Mouse (Mus musculus) lung, postnatal 0 days (tissue): ENCODE measurements at regions not wholly inside any gene's neighbourhood (a gene's known extent, or its start where the extent isn't known, plus 50 kb on each side); places are given as distances from the start of the nearest gene placed in this dataset.

Source experiments
- ATAC-seq: fragments of 200-750 bp; cut with Nextera tagmentation; 2 replicates; pipeline ENCODE4 v1.8.0; 2017; ENCODE audit warnings: moderate library complexity
- DNase-seq: peaks from one replicate; pipeline ENCODE4 v3.0.0-alpha.2; 2016; ENCODE audit warnings: low spot score
- H3K27ac ChIP-seq: fragments of 300-500 bp; sonication (generic); 2 replicates; pipeline ENCODE4 v1.5.1; 2014; ENCODE audit warnings: antibody characterized with exemption, mild to moderate bottlenecking, low read length, mixed read lengths
- H3K27me3 ChIP-seq: fragments of 300-500 bp; sonication (generic); replicated peaks from 2 replicates; pipeline ENCODE4 v1.6.1; 2014; ENCODE audit warnings: low read length, mixed read lengths; ENCODE audit not compliant: insufficient read depth
- H3K36me3 ChIP-seq: fragments of 300-500 bp; sonication (generic); 2 replicates; pipeline ENCODE4 v1.6.1; 2014; ENCODE audit warnings: low read length, mixed read lengths; ENCODE audit not compliant: insufficient read depth
- H3K4me1 ChIP-seq: fragments of 300-500 bp; sonication (generic); 2 replicates; pipeline ENCODE4 v1.6.1; 2014; ENCODE audit warnings: antibody characterized with exemption, low read depth, low read length, mixed read lengths; ENCODE audit not compliant: insufficient read depth
- H3K4me2 ChIP-seq: fragments of 300-500 bp; sonication (generic); replicated peaks from 2 replicates; pipeline ENCODE4 v1.6.1; 2014; ENCODE audit warnings: low read depth, mild to moderate bottlenecking, low read length, moderate library complexity, mixed read lengths
- H3K4me3 ChIP-seq: fragments of 300-500 bp; sonication (generic); 2 replicates; pipeline ENCODE4 v1.5.1; 2014; ENCODE audit warnings: low read depth, low read length
- H3K9ac ChIP-seq: fragments of 300-500 bp; sonication (generic); replicated peaks from 2 replicates; pipeline ENCODE4 v1.6.1; 2014; ENCODE audit warnings: low read depth, mild to moderate bottlenecking
- H3K9me3 ChIP-seq: fragments of 300-500 bp; sonication (generic); 2 replicates; pipeline ENCODE4 v1.6.1; 2016; ENCODE audit warnings: low read length, mixed read lengths
- CTCF ChIP-seq: IDR thresholded peaks from 2 replicates; pipeline ENCODE4 v1.5.1; 2016; ENCODE audit warnings: antibody characterized with exemption, mild to moderate bottlenecking
- EP300 ChIP-seq: IDR thresholded peaks from 2 replicates; pipeline ENCODE4 v1.6.1; 2016; ENCODE audit warnings: antibody characterized with exemption, mild to moderate bottlenecking, control low read depth
- WGBS: fragments of 180-500 bp; shearing (Covaris S2); extraction: QIAGEN DNeasy Blood & Tissue Kit; methylation state at CpG from one replicate; pipeline ENCODE4 v1.1.7; 2014; 5-methylcytosine and 5-hydroxymethylcytosine counted together

GRCm38 (mm10) chr1:152217404-152217803, 127.5 kb upstream of the 1700025G04Rik start:
- no peaks in the 10 kb centered on the region for H3K27me3 ChIP-seq
- H3K4me1 ChIP-seq = no peaks in the 10 kb centered on the region
- peak; percentile 67 for DNase-seq
- no peak overlapping the region for H3K4me2 ChIP-seq
- H3K36me3 ChIP-seq = no peaks in the 10 kb centered on the region
- H3K4me3 ChIP-seq = no peak overlapping the region
- WGBS = 17% methylated on average over 4 of the region's 4 CpGs
- TF ChIP-seq EP300 (no peak), CTCF (no peak)
- peak; percentile 46; the same call in 1 of the 2 replicates for ATAC-seq
- H3K9ac ChIP-seq = no peak overlapping the region
- H3K9me3 ChIP-seq = no peaks in the 10 kb centered on the region
- H3K27ac ChIP-seq = no peak overlapping the region

- 67% methylated on average over 2 of the region's 2 CpGs for WGBS
- no peaks in the 10 kb centered on the region for H3K9me3 ChIP-seq
- ATAC-seq (no peak), DNase-seq (no peak)
- no peak overlapping the region for H3K27ac ChIP-seq
- no peak for TF ChIP-seq EP300
- no peaks in the 10 kb centered on the region for H3K4me1 ChIP-seq
- no peaks in the 10 kb centered on the region for H3K27me3 ChIP-seq
- H3K4me3 ChIP-seq = no peak overlapping the region
- H3K4me2 ChIP-seq = no peak overlapping the region
- no peak overlapping the region for H3K9ac ChIP-seq
- H3K36me3 ChIP-seq = no peaks in the 10 kb centered on the region
Measured at GRCm38 (mm10) chr1:152214376-152214775, 124.5 kb upstream of the 1700025G04Rik start.

- ATAC-seq = no peak
- no peak for TF ChIP-seq CTCF
- TF ChIP-seq EP300 = no peak
- Histone ChIP-seq H3K4me2 (no peak overlapping the region), H3K27me3 (no peaks in the 10 kb centered on the region), H3K36me3 (no peaks in the 10 kb centered on the region), H3K27ac (no peak overlapping the region), H3K4me3 (no peak overlapping the region), H3K4me1 (no peaks in the 10 kb centered on the region), H3K9me3 (no peaks in the 10 kb centered on the region), H3K9ac (no peak overlapping the region)
- WGBS = 49% methylated on average over 2 of the region's 2 CpGs
- no peak for DNase-seq
Measured at GRCm38 (mm10) chr1:152203187-152203586, 113.3 kb upstream of the 1700025G04Rik start.

- no peak overlapping the region for H3K27ac ChIP-seq
- no peak for DNase-seq
- H3K27me3 ChIP-seq = no peaks in the 10 kb centered on the region
- no peak overlapping the region for H3K9ac ChIP-seq
- no peaks in the 10 kb centered on the region for H3K36me3 ChIP-seq
- no peaks in the 10 kb centered on the region for H3K9me3 ChIP-seq
- H3K4me1 ChIP-seq = no peaks in the 10 kb centered on the region
- H3K4me2 ChIP-seq = no peak overlapping the region
- 55% methylated on average over 6 of the region's 6 CpGs for WGBS
- H3K4me3 ChIP-seq = no peak overlapping the region
- TF ChIP-seq EP300 = no peak
- TF ChIP-seq CTCF = no peak
- no peak for ATAC-seq
Measured at GRCm38 (mm10) chr1:152188700-152189099, 98.8 kb upstream of the 1700025G04Rik start.

GRCm38 (mm10) chr1:152184956-152185355, 95.0 kb upstream of the 1700025G04Rik start:
- whole genome bisulfite sequencing = 73% methylated on average over 3 of the region's 3 CpGs
- TF ChIP-seq CTCF = no peak
- TF ChIP-seq EP300 = no peak
- H3K9ac ChIP-seq = no peak overlapping the region
- no peaks in the 10 kb centered on the region for H3K9me3 ChIP-seq
- H3K36me3 ChIP-seq = no peaks in the 10 kb centered on the region
- H3K4me1 ChIP-seq = no peaks in the 10 kb centered on the region
- no peak overlapping the region for H3K4me2 ChIP-seq
- no peak for DNase-seq
- H3K4me3 ChIP-seq = no peak overlapping the region
- H3K27me3 ChIP-seq = no peaks in the 10 kb centered on the region
- H3K27ac ChIP-seq = no peak overlapping the region
- ATAC-seq = no peak

GRCm38 (mm10) chr1:152176267-152176970, 86.5 kb upstream of the 1700025G04Rik start:
- ATAC-seq = no peak
- no peak for TF ChIP-seq CTCF
- no peak for TF ChIP-seq EP300
- no peaks in the 10 kb centered on the region for H3K4me1 ChIP-seq

GRCm38 (mm10) chr1:152175691-152176090, 85.8 kb upstream of the 1700025G04Rik start:
- DNase-seq (no peak), ATAC-seq (no peak)
- Histone ChIP-seq H3K27me3 (no peaks in the 10 kb centered on the region), H3K4me1 (no peaks in the 10 kb centered on the region), H3K27ac (no peak overlapping the region), H3K4me2 (no peak overlapping the region), H3K36me3 (no peaks in the 10 kb centered on the region), H3K4me3 (no peak overlapping the region), H3K9ac (no peak overlapping the region), H3K9me3 (no peaks in the 10 kb centered on the region)
- TF ChIP-seq CTCF (no peak), EP300 (no peak)
- WGBS = 89% methylated on average over 3 of the region's 3 CpGs

More at GRCm38 (mm10) chr1:152176267-152176970, 86.5 kb upstream of the 1700025G04Rik start:
- no peak overlapping the region for H3K9ac ChIP-seq
- no peak overlapping the region for H3K27ac ChIP-seq
- 68% methylated on average over 9 of the region's 9 CpGs for WGBS
- DNase-seq = no peak
- H3K9me3 ChIP-seq = no peaks in the 10 kb centered on the region
- no peak overlapping the region for H3K4me3 ChIP-seq
- no peak overlapping the region for H3K4me2 ChIP-seq
- no peaks in the 10 kb centered on the region for H3K36me3 ChIP-seq
- H3K27me3 ChIP-seq = no peaks in the 10 kb centered on the region
